Mouse (Mus musculus): Measurements from ENCODE around the gene Gpc3.

- TF ChIP-seq POLR2A (IDR thresholded peaks at IDR 0.05; ENCODE audit: borderline replicate concordance, extremely low read depth, low read depth, low read length): no peak
- TF ChIP-seq CTCF (IDR thresholded peaks at IDR 0.05; ENCODE audit: insufficient read depth, low read length): no peak
These were observed 292.0 kb downstream of the Gpc3 start for GRCm38 (mm10) chrX:52321791-52322190.
